Comparison of ENCODE assay signal across 8 mouse cellular contexts in the genomic region with DNA sequence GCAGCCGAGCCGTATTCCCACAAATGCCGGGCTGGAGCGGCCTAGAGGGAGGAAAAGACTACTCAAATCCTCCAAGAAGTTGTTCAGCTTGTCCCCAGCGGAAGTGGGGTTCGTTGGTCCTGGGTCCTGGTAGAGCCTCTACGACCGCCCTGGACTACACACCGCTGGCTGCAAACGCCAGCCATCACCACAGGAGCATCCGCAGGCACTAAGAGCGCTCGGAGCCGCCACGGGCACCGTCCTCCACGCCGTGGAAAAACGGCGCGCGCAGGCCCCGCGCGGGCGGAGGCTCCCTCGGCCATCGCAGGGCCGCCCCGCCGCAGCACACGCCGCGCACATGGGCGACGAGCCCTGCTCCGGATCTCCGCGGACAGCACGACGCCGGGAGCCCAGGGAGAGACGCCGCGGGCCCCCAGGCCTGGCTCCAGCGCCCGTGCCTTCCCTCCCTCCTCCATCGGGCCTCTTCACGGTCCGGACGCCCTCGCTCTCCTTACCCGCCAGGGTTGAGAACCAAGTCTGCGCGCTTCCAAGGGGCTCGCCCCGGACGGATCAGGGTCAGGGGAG. TPM values are rescaled to one million over a fixed set of nuclear protein-coding genes. Genes with fewer than 3 reads are reported as not detected.
DNase-seq lines count a peak whose midpoint lies in the region; ATAC-seq and TF ChIP-seq lines count a peak whose summit lies in the region.

No protein-coding gene starts in this region.

- ATAC-seq in forebrain, embryonic 13.5 days = peak; percentile 90
- peak; percentile 87 for ATAC-seq in kidney, postnatal 0 days (replicated peaks; ENCODE audit: low FRiP score, low read depth)
- peak; percentile 89 for ATAC-seq in midbrain, embryonic 11.5 days (ENCODE audit: low FRiP score)

- peak overlapping the region; percentile 67 for H3K4me3 ChIP-seq in layer of hippocampus, adult 2 months
- peak overlapping the region; percentile 98 for H3K4me3 ChIP-seq in forebrain, embryonic 13.5 days
- H3K4me3 ChIP-seq in kidney, postnatal 0 days (replicated peaks; ENCODE audit: low read depth, low read length) = peak overlapping the region; percentile 76
- H3K4me3 ChIP-seq in midbrain, embryonic 11.5 days (ENCODE audit: low read depth, low read length) = peak overlapping the region; percentile 99

- peak overlapping the region; percentile 98 for H3K27ac ChIP-seq in layer of hippocampus, adult 2 months
- H3K27ac ChIP-seq in forebrain, embryonic 13.5 days = peak overlapping the region; percentile 98
- peak overlapping the region; percentile 99 for H3K27ac ChIP-seq in kidney, postnatal 0 days
- peak overlapping the region; percentile 95 for H3K27ac ChIP-seq in midbrain, embryonic 11.5 days (ENCODE audit: low read depth, low read length)

- H3K27me3 ChIP-seq in forebrain, embryonic 13.5 days = no peaks in the 10 kb centered on the region
- no peaks in the 10 kb centered on the region for H3K27me3 ChIP-seq in kidney, postnatal 0 days (ENCODE audit: insufficient read depth, low read length)
- no peaks in the 10 kb centered on the region for H3K27me3 ChIP-seq in midbrain, embryonic 11.5 days (ENCODE audit: control insufficient read depth, insufficient read depth, low read length)

- H3K36me3 ChIP-seq in forebrain, embryonic 13.5 days (ENCODE audit: poor library complexity, severe bottlenecking) = peaks cover 5% of the 10 kb centered on the region; the same call in 1 of the 2 replicates
- no peaks in the 10 kb centered on the region for H3K36me3 ChIP-seq in kidney, postnatal 0 days (ENCODE audit: insufficient read depth, low read length)
- H3K36me3 ChIP-seq in midbrain, embryonic 11.5 days (ENCODE audit: control insufficient read depth, insufficient read depth, low read length) = no peaks in the 10 kb centered on the region

- no peaks in the 10 kb centered on the region for H3K9me3 ChIP-seq in forebrain, embryonic 13.5 days (replicated peaks)
- no peaks in the 10 kb centered on the region for H3K9me3 ChIP-seq in kidney, postnatal 0 days (replicated peaks; ENCODE audit: low read length)
- no peaks in the 10 kb centered on the region for H3K9me3 ChIP-seq in midbrain, embryonic 11.5 days (ENCODE audit: control insufficient read depth, low read length)

- DNase-seq in layer of hippocampus, adult 2 months (ENCODE audit: low spot score in 2 of 2) = no peak
- no peak for DNase-seq in layer of hippocampus, postnatal 36 days
- peak; percentile 41 for DNase-seq in R1 (ENCODE audit: low read depth, low spot score)
- DNase-seq in kidney, postnatal 0 days (ENCODE audit: low spot score) = peak; percentile 44
- DNase-seq in midbrain, embryonic 11.5 days (ENCODE audit: low spot score, missing footprints) = no peak
- DNase-seq in Muller cell, postnatal 12 days (ENCODE audit: inconsistent ontology term) = no peak
- DNase-seq in gastrocnemius, postnatal 4 days (ENCODE audit: low spot score in 2 of 2) = no peak

- H3K4me2 ChIP-seq in forebrain, embryonic 13.5 days = peak overlapping the region; percentile 85
- peak overlapping the region; percentile 63 for H3K4me2 ChIP-seq in kidney, postnatal 0 days (ENCODE audit: low read length)
- H3K4me2 ChIP-seq in midbrain, embryonic 11.5 days = peak overlapping the region; percentile 85

- peaks cover 33% of the 10 kb centered on the region for H3K4me1 ChIP-seq in forebrain, embryonic 13.5 days
- 0 out of 2 replicates have a peak, but pooled peaks cover 7% of the 10 kb centered on the region for H3K4me1 ChIP-seq in kidney, postnatal 0 days (replicated peaks; ENCODE audit: insufficient read depth, low read length)
- peaks cover 9% of the 10 kb centered on the region for H3K4me1 ChIP-seq in midbrain, embryonic 11.5 days (ENCODE audit: control insufficient read depth, insufficient read depth, low read length)

- H3K9ac ChIP-seq in forebrain, embryonic 13.5 days = peak overlapping the region; percentile 99
- peak overlapping the region; percentile 95 for H3K9ac ChIP-seq in kidney, postnatal 0 days (ENCODE audit: low read depth, low read length)
- peak overlapping the region; percentile 99 for H3K9ac ChIP-seq in midbrain, embryonic 11.5 days (ENCODE audit: low read length)

- TF ChIP-seq CTCF in layer of hippocampus, adult 2 months (conservative IDR thresholded peaks at IDR 0.05) = no peak
- TF ChIP-seq CTCF in kidney, postnatal 0 days (IDR thresholded peaks at IDR 0.05; ENCODE audit: low read depth) = no peak

- WGBS in forebrain, embryonic 13.5 days = under 1% methylated on average over 44 of the region's 58 CpGs
- WGBS in kidney, postnatal 0 days = under 1% methylated on average over 52 of the region's 58 CpGs
- WGBS in midbrain, embryonic 11.5 days = under 1% methylated on average over 57 of the region's 58 CpGs

RNA-seq across cellular contexts. Expression of a gene that starts 0.4 kb away (rescaled TPM):
- 100 to 1,000 TPM; 177 to 199 TPM for total RNA-seq in layer of hippocampus, adult 2 months (2021)
- total RNA-seq in layer of hippocampus, postnatal 36 days (2021) = 100 to 1,000 TPM; 169 to 207 TPM
- polyA plus RNA-seq in forebrain, embryonic 13.5 days (2015; fragmentation: Nextera tagmentation; extraction: Ambion mirVana) = 174 and 175 TPM in 2 replicates
- 107 and 131 TPM in 2 replicates for polyA plus RNA-seq in kidney, postnatal 0 days (2015; fragmentation: Nextera tagmentation; extraction: Ambion mirVana)
- polyA plus RNA-seq in midbrain, embryonic 11.5 days (2014; fragmentation: Nextera tagmentation; extraction: Ambion mirVana) = 151 and 163 TPM in 2 replicates
- 100 to 1,000 TPM; 137 to 139 TPM for total RNA-seq in gastrocnemius, postnatal 4 days (2021)

Comparison
In these comparisons a context has a peak if more than half of its experiments do, and no peak if none do; other contexts are left out.
1. DNase-seq: peak in R1 (single experiment) and kidney, postnatal 0 days (single experiment); none in layer of hippocampus, adult 2 months (0 of 2), layer of hippocampus, postnatal 36 days (0 of 2), midbrain, embryonic 11.5 days (single experiment), Muller cell, postnatal 12 days (single experiment) and gastrocnemius, postnatal 4 days (0 of 2).
2. Peak in every context shown above with its lines, with median percentiles within 50 percentile points of each other: H3K27ac ChIP-seq, H3K4me3 ChIP-seq, ATAC-seq, H3K4me2 ChIP-seq and H3K9ac ChIP-seq.